Mouse (Mus musculus) CH12.LX (cell line): ENCODE measurements around the gene Emc8.

ENCODE experiments used
- CTCF ChIP-seq, 2 experiments: IDR thresholded peaks in 1 of 2; conservative IDR thresholded peaks in 1 of 2; 2 replicates each; pipeline ENCODE4 v1.5.1; 2011 to 2012; ENCODE audit warnings: low read depth in 2 of 2, low read length in 2 of 2, improper control_type of control experiment in 1 of 2, inconsistent platforms in 1 of 2, mild to moderate bottlenecking in 1 of 2, moderate library complexity in 1 of 2
- POLR2AphosphoS2 ChIP-seq: IDR thresholded peaks from 2 replicates; pipeline ENCODE4 v1.6.1; 2011; ENCODE audit warnings: low read depth, low read length, improper control_type of control experiment
- TBP ChIP-seq: conservative IDR thresholded peaks from 2 replicates; pipeline ENCODE4 v1.6.1; 2011; ENCODE audit warnings: low read depth, low read length, improper control_type of control experiment

GRCm38 (mm10) chr8:120656322-120657052 lies 11.9 kb downstream of the Emc8 start:
- TF ChIP-seq POLR2AphosphoS2 (no peak), CTCF (conservative IDR thresholded peaks at IDR 0.05 in 1 of 2, IDR thresholded peaks at IDR 0.05 in 1 of 2; ENCODE audit: low read depth in 2 of 2, low read length in 2 of 2) (no peak), TBP (no peak)
